Mouse (Mus musculus) CH12.LX (cell line): ENCODE measurements at regions not wholly inside any gene's neighbourhood (a gene's known extent, or its start where the extent isn't known, plus 50 kb on each side); places are given as distances from the start of the nearest gene placed in this dataset.

Experiments used
- DNase-seq: peaks from one replicate; pipeline ENCODE4 v3.0.0-alpha.2; 2013; ENCODE audit errors: extremely low read depth
- H3K27ac ChIP-seq: 2 replicates; pipeline ENCODE4 v1.5.1; 2012; ENCODE audit warnings: low read depth, mild to moderate bottlenecking, control low read depth, moderate library complexity; ENCODE audit not compliant: insufficient read depth
- H3K27me3 ChIP-seq: replicated peaks from 2 replicates; pipeline ENCODE3; 2012; ENCODE audit warnings: inconsistent platforms
- H3K36me3 ChIP-seq, 2 experiments: replicated peaks in 1 of 2; 2 replicates each; pipeline versions ENCODE3 to v1.6.1; 2012; ENCODE audit warnings: inconsistent platforms in 1 of 2, low read length in 1 of 2, mild to moderate bottlenecking in 1 of 2, mixed read lengths in 1 of 2, moderate library complexity in 1 of 2; ENCODE audit not compliant: control insufficient read depth in 1 of 2, insufficient read depth in 1 of 2
- H3K4me1 ChIP-seq, 2 experiments: 2 replicates each; pipeline ENCODE4 v1.6.1; 2012; ENCODE audit warnings: inconsistent platforms in 1 of 2, moderate library complexity in 1 of 2; ENCODE audit not compliant: insufficient read depth in 2 of 2, control insufficient read depth in 1 of 2
- H3K4me2 ChIP-seq: 2 replicates; pipeline ENCODE4 v1.6.1; 2012; ENCODE audit warnings: low read depth, mild to moderate bottlenecking, control low read depth; ENCODE audit not compliant: poor library complexity, insufficient read depth, severe bottlenecking
- H3K4me3 ChIP-seq, 3 experiments: fragments of 150-350 bp in 1 of 3; sonication (generic) in 1 of 3; replicated peaks in 1 of 3; 2 replicates each; pipeline versions ENCODE3 to v1.5.1; 2011 to 2012; ENCODE audit warnings: low read depth in 2 of 3, low read length in 2 of 3, mild to moderate bottlenecking in 2 of 3, moderate library complexity in 2 of 3, control low read depth in 1 of 3, improper control_type of control experiment in 1 of 3, inconsistent platforms in 1 of 3, mixed read lengths in 1 of 3; ENCODE audit not compliant: poor library complexity in 1 of 3
- H3K79me2 ChIP-seq: replicated peaks from 2 replicates; pipeline ENCODE4 v1.6.1; 2012; ENCODE audit warnings: mild to moderate bottlenecking, moderate library complexity; ENCODE audit not compliant: control insufficient read depth, poor library complexity, insufficient read depth, severe bottlenecking; ENCODE audit errors: extremely low read depth
- H3K9ac ChIP-seq: 2 replicates; pipeline ENCODE4 v1.6.1; 2012; ENCODE audit warnings: low read depth, mild to moderate bottlenecking, control low read depth, moderate library complexity; ENCODE audit not compliant: insufficient read depth
- H3K9me3 ChIP-seq: replicated peaks from 2 replicates; pipeline ENCODE3; 2012; ENCODE audit warnings: low read length, inconsistent platforms, mixed read lengths
- BHLHE40 ChIP-seq: IDR thresholded peaks from 2 replicates; pipeline ENCODE4 v1.6.1; 2011; ENCODE audit warnings: mild to moderate bottlenecking, low read depth, low read length, improper control_type of control experiment
- CHD2 ChIP-seq: IDR thresholded peaks from 2 replicates; pipeline ENCODE4 v1.6.1; 2011; ENCODE audit warnings: low read length, improper control_type of control experiment
- CTCF ChIP-seq, 2 experiments: IDR thresholded peaks in 1 of 2; conservative IDR thresholded peaks in 1 of 2; 2 replicates each; pipeline ENCODE4 v1.5.1; 2011 to 2012; ENCODE audit warnings: low read depth in 2 of 2, low read length in 2 of 2, improper control_type of control experiment in 1 of 2, inconsistent platforms in 1 of 2, mild to moderate bottlenecking in 1 of 2, moderate library complexity in 1 of 2
- E2F4 ChIP-seq: IDR thresholded peaks from 2 replicates; pipeline ENCODE4 v1.6.1; 2011; ENCODE audit warnings: low read depth, low read length, improper control_type of control experiment; ENCODE audit not compliant: insufficient replicate concordance
- ELF1 ChIP-seq: IDR thresholded peaks from 2 replicates; pipeline ENCODE4 v1.6.1; 2014; ENCODE audit warnings: low read depth, mild to moderate bottlenecking, inconsistent platforms, low read length, improper control_type of control experiment
- JUN ChIP-seq: IDR thresholded peaks from 2 replicates; pipeline ENCODE4 v1.6.1; 2011; ENCODE audit warnings: low read depth, mild to moderate bottlenecking, low read length, improper control_type of control experiment, moderate library complexity; ENCODE audit not compliant: insufficient read depth
- JUND ChIP-seq: conservative IDR thresholded peaks from 2 replicates; pipeline ENCODE4 v1.6.1; 2011; ENCODE audit warnings: low read depth, low read length, improper control_type of control experiment
- KAT2A ChIP-seq: IDR thresholded peaks from 2 replicates; pipeline ENCODE4 v1.6.1; 2012; ENCODE audit warnings: low read length, improper control_type of control experiment, inconsistent platforms; ENCODE audit not compliant: insufficient replicate concordance
- MAX ChIP-seq: IDR thresholded peaks from 2 replicates; pipeline ENCODE4 v1.6.1; 2011; ENCODE audit warnings: low read length, improper control_type of control experiment
- MEF2A ChIP-seq: IDR thresholded peaks from 2 replicates; pipeline ENCODE4 v1.6.1; 2014; ENCODE audit warnings: low read depth, mild to moderate bottlenecking, inconsistent platforms, low read length, improper control_type of control experiment, borderline replicate concordance
- MYC ChIP-seq: IDR thresholded peaks from 2 replicates; pipeline ENCODE4 v1.6.1; 2011; ENCODE audit warnings: low read depth, mild to moderate bottlenecking, improper control_type of control experiment, low read length
- NELFE ChIP-seq: IDR thresholded peaks from 2 replicates; pipeline ENCODE4 v1.6.1; 2011; ENCODE audit warnings: low read depth, low read length, improper control_type of control experiment
- NRF1 ChIP-seq: IDR thresholded peaks from 2 replicates; pipeline ENCODE4 v1.6.1; 2014; ENCODE audit warnings: low read depth, mild to moderate bottlenecking, inconsistent platforms, low read length, improper control_type of control experiment, moderate library complexity
- PAX5 ChIP-seq: IDR thresholded peaks from 2 replicates; pipeline ENCODE4 v1.6.1; 2012; ENCODE audit warnings: low read length, inconsistent platforms, mixed read lengths
- POLR2A ChIP-seq: IDR thresholded peaks from 2 replicates; pipeline ENCODE4 v1.6.1; 2011; ENCODE audit warnings: low read depth, mild to moderate bottlenecking, improper control_type of control experiment, low read length
- POLR2AphosphoS2 ChIP-seq: IDR thresholded peaks from 2 replicates; pipeline ENCODE4 v1.6.1; 2011; ENCODE audit warnings: low read depth, low read length, improper control_type of control experiment
- RCOR1 ChIP-seq: conservative IDR thresholded peaks from 2 replicates; pipeline ENCODE4 v1.6.1; 2012; ENCODE audit warnings: low read depth, mild to moderate bottlenecking, inconsistent platforms, low read length, improper control_type of control experiment
- TBP ChIP-seq: conservative IDR thresholded peaks from 2 replicates; pipeline ENCODE4 v1.6.1; 2011; ENCODE audit warnings: low read depth, low read length, improper control_type of control experiment
- UBTF ChIP-seq: IDR thresholded peaks from 2 replicates; pipeline ENCODE4 v1.6.1; 2012; ENCODE audit warnings: low read depth, mild to moderate bottlenecking, inconsistent platforms, low read length, improper control_type of control experiment, moderate library complexity
- USF1 ChIP-seq: IDR thresholded peaks from 2 replicates; pipeline ENCODE4 v1.6.1; 2014; ENCODE audit warnings: low read depth, mild to moderate bottlenecking, inconsistent platforms, low read length, improper control_type of control experiment
- USF2 ChIP-seq: conservative IDR thresholded peaks from 2 replicates; pipeline ENCODE4 v1.6.1; 2011; ENCODE audit warnings: low read depth, low read length, improper control_type of control experiment
- ZC3H11A ChIP-seq: IDR thresholded peaks from 2 replicates; pipeline ENCODE4 v1.6.1; 2012; ENCODE audit warnings: low read depth, mild to moderate bottlenecking, inconsistent platforms, low read length, improper control_type of control experiment
- ZMIZ1 ChIP-seq: IDR thresholded peaks from 2 replicates; pipeline ENCODE4 v1.6.1; 2012; ENCODE audit warnings: low read depth, mild to moderate bottlenecking, inconsistent platforms, low read length, improper control_type of control experiment
- dilution Hi-C: fragments of 300-500 bp; cut with MboI; formaldehyde crosslinking; loops from 2 replicates; pipeline ENCODE4 v1.14.3; 2020; ENCODE audit warnings: low sequenced_read_pairs; ENCODE audit not compliant: extremely low pct_unique_long_range_greater_than_20kb, extremely low pct_ligation_motif_present
- in situ Hi-C: fragments of 300-500 bp; cut with MboI; formaldehyde crosslinking; loops from 3 replicates; pipeline ENCODE4 v1.14.3; 2019; ENCODE audit warnings: low sequenced_read_pairs, low pct_ligation_motif_present, low pct_unique_long_range_greater_than_20kb, mixed read lengths

- no peaks in the 10 kb centered on the region for H3K4me1 ChIP-seq
- H3K36me3 ChIP-seq = no peaks in the 10 kb centered on the region
- no peak overlapping the region for H3K4me3 ChIP-seq
- in situ Hi-C loops (no loop called here), dilution Hi-C loops (no loop called here)
- TF ChIP-seq ELF1 = no peak
- TF ChIP-seq UBTF = no peak
- TF ChIP-seq CTCF (conservative IDR thresholded peaks at IDR 0.05 in 1 of 2, IDR thresholded peaks at IDR 0.05 in 1 of 2; ENCODE audit: low read depth in 2 of 2, low read length in 2 of 2) = no peak
- TF ChIP-seq JUND = no peak
- no peak for TF ChIP-seq NELFE
- TF ChIP-seq NRF1 = no peak
- no peak for TF ChIP-seq ZC3H11A
- TF ChIP-seq MEF2A = no peak
- no peak for TF ChIP-seq USF1
- no peak for TF ChIP-seq POLR2AphosphoS2
- no peaks in the 10 kb centered on the region for H3K79me2 ChIP-seq
- DNase-seq = no peak
- no peaks in the 10 kb centered on the region for H3K27me3 ChIP-seq
- H3K4me2 ChIP-seq = no peak overlapping the region
- no peak overlapping the region for H3K27ac ChIP-seq
- no peaks in the 10 kb centered on the region for H3K9me3 ChIP-seq
- no peak overlapping the region for H3K9ac ChIP-seq
Measured at GRCm38 (mm10) chr19:33021161-33021560, 263.9 kb downstream of the Pten start.

- Histone ChIP-seq H3K9me3 (no peaks in the 10 kb centered on the region), H3K9ac (no peak overlapping the region), H3K27me3 (no peaks in the 10 kb centered on the region)
- TF ChIP-seq ELF1 (no peak), TBP (no peak), JUN (no peak), POLR2A (no peak), RCOR1 (no peak), PAX5 (no peak), ZMIZ1 (no peak), CTCF (conservative IDR thresholded peaks at IDR 0.05 in 1 of 2, IDR thresholded peaks at IDR 0.05 in 1 of 2; ENCODE audit: low read depth in 2 of 2, low read length in 2 of 2) (no peak), ZC3H11A (no peak), POLR2AphosphoS2 (no peak), JUND (no peak), NRF1 (no peak), E2F4 (no peak), MYC (no peak), BHLHE40 (no peak), MAX (no peak), KAT2A (no peak), CHD2 (no peak), USF2 (no peak)
- TF ChIP-seq, all 38 proteins: peak for 0
- no peak overlapping the region for H3K4me3 ChIP-seq
- H3K79me2 ChIP-seq = no peaks in the 10 kb centered on the region
- in situ Hi-C loops = no loop called here
- H3K36me3 ChIP-seq = no peaks in the 10 kb centered on the region
- no peak for DNase-seq
- H3K27ac ChIP-seq = no peak overlapping the region
- H3K4me1 ChIP-seq = no peaks in the 10 kb centered on the region
- H3K4me2 ChIP-seq = no peak overlapping the region
- dilution Hi-C loops = no loop called here
Measured at GRCm38 (mm10) chr19:33022839-33023428, 265.6 kb downstream of the Pten start.
